Mouse (Mus musculus) gastrocnemius, adult 8-10 months (tissue): ENCODE results near the gene Haus2. TPM values are rescaled to one million over a fixed set of nuclear protein-coding genes. Genes with fewer than 3 reads are reported as not detected.

ENCODE experiments used
- DNase-seq, 2 experiments: peaks; one replicate each; pipeline ENCODE4 v3.0.0; 2022; ENCODE audit warnings: low spot score in 2 of 2
- total RNA-seq, 4 experiments: library from RNA; stranded (reverse); gene quantifications; 2 replicates each; pipeline ENCODE4 v1.2.4; 2022

Gene Haus2
- total RNA-seq, 4 experiments from 2014 or later, result 6.6 to 9.5 (median 7.1) TPM

DNA sequence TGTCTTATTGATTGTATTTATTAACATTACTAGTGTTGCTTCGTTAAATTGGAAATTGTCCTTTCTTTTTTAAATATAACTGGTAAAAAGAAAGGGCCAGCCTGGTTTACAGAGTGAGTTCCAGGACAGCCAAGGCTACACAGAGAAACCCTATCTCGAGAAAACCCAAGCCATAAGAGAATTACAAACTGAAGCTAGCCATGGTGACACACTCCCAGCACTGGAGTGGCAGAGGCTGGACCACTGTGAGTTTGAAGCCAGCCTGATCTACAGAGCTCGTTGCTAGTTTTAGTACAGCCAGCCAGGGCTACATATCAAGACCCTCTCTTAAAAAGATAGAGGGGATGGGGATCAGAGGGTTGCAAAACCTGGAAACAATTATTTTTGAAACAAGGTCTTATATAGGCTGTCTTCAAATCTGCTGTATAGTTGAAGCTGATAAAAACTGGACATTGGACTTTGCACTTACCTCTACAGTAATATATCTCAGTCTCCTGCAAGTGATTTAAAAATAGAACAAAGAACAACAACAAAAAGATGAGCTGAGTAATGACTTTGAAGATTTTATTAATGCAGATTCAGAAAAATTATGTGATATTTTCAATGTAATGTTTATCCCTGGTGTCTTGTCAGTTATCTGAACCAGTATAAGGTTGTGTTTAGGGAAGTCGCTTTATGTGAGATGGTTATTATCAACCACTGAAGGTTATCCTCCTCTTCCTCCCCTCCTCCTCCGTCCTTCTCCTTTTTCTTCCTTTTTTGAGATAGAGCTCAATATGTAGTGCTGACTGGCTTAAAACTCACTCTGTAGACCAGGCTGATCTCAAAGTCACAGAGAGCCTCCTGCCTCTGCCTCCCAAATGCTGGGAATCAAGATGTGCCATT lies 7.3 kb downstream of the Haus2 start:
- no peak for DNase-seq

DNA sequence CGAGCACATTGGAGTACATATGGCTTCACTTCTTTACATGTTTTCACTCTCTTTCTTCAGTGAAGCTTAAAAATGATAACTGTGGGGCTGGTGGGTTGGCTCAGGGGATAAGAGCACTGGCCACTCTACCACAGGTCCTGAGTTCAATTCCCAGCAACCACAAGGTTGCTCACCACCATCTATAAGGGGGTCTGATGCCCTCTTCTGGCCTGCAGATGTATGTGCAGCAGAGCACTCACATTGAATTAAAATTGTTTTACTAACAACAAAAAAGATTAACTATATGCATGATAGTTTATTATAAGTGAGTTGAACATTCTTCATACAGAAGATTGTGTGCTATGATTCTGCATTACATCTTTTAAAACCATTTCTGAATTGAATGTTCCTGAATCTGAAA lies 10.4 kb downstream of the Haus2 start:
- DNase-seq, result no peak

DNA sequence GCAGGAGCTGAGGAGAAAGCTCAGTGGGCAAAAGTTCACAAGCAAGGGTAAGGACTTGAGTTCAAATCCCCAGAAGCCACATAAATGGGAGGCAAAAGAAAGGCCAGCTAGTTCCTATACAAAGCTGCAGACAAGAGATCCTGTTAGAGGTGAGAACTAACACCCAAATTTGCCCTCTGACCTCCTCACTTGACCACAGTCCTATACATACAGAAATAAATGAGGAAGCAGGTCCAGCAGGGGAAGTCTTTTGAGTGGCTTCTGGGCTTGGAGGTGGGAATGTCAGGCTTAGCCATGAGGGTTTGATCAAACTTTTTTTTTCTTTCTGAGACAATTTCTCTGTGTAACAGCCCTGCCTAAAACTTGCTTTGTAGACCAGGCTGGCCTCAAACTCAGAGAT lies 13.7 kb downstream of the Haus2 start:
- DNase-seq, result no peak

DNA sequence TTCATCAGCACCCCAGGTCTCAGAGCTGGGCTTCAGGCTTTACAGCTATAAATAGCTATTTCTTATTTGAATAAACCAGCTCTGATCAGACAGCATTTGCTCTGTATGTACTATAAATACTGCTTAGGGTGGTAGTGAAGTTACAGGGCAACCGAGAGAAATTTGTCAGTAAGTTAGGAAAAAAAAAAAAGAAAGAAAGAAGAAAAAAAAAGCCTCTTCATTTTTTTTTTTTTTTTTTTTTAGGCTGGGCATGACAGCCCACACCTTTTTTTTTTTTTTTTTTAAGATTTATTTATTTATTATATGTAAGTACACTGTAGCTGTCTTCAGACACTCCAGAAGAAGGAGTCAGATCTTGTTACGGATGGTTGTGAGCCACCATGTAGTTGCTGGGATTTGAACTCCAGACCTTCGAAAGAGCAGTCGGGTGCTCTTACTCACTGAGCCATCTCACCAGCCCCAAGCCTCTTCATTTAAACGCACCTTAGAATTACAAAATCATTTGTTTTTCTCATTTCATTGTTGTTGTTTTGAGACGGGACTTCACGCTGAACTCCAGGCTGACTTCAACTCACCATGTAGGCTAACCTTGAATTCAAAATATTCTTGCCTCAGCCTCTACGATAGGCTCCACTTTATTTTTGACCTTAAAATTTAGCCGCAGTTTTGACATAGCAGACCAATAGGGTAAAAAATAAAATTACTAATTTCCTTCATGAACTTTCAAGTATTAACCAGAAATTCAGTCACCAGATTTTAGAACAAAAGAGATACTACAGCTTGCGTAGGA lies 19.1 kb downstream of the Haus2 start:
- no peak for DNase-seq

DNA sequence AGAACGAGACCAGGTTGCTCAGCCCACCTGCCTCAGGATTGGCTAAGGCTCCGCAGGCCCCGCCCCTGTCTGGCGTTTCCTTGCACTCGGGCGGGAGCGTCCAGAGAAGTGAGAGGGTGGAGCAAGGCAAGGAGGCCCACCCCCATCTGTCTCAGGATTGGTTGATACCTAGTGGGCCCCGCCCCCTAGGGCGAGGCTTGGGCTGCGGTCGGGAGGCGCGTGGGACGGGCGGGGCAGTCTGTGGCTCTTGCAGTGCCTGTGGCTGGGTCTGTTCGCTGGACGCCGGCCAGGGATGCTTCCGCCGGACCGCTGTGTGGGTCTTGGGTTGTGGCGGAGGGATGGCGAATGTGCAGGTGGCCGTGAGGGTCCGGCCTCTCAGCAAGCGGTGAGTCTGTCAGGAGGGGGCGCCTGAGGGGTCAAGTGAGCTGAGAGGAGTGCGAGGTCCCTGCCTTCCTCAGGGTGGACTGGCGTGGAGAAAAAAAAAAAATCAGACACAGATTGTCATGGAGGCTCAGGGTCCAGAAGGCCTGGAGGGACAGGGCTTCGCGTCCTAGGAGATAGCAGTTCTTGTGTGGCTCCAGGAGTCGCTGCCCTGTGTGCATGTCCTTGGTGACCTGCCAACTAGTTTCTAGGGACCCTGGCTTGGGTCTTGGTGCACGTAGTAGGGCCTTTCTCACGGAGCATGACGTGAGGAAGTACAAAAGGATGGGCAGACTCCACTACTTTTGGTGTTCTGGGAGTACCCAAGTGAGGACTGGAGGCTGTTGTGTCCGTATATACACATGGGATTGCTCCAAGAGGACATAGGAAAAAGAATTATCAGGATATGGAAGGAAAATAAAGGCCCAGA lies 19.9 kb downstream of the Haus2 start, which contains the start of gene Stard9:
TSS of gene Stard9 (plus strand) at position 236 of the 850 bp plus-strand sequence.
- DNase-seq, result peak; percentile 98

DNA sequence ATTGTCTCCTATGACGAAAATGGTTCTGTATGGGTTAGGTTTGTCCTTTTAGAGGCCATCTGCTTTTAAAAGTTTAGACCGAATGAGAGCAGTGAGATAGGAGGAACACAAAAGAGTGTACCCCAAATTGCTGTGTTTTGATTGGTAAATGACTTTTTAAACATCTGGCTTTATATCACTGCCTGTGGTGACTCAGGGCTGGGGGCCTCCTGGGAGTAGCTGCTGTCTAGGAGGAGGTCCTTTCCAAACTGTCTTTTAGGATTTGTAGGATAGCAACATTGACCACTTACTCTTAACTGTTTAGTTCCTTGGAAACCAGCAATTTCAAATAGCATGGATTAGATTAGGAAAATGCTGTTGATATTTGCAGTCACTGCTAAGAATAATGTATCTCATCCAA lies 21.1 kb downstream of the Haus2 start:
- peak; percentile 18 to 20 for DNase-seq

DNA sequence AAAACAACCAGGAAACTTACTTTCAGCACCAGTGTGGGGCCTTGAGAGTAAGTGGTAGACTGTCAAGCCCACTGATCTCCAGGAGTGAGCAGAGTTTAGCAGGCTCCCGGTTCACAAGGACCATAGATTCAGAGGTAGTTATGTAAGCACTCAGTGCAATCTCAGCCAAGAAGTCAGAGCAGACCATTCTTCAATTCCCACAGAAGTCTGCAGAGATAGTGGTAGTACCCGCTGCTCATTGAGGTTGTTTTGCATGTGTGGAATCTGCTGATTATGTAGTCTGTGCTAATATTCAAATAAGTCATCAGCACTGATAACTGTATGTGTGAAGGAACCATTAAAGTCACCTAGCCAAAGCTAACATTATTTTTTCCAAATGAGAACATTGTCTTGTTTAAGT lies 21.5 kb downstream of the Haus2 start:
- no peak for DNase-seq

DNA sequence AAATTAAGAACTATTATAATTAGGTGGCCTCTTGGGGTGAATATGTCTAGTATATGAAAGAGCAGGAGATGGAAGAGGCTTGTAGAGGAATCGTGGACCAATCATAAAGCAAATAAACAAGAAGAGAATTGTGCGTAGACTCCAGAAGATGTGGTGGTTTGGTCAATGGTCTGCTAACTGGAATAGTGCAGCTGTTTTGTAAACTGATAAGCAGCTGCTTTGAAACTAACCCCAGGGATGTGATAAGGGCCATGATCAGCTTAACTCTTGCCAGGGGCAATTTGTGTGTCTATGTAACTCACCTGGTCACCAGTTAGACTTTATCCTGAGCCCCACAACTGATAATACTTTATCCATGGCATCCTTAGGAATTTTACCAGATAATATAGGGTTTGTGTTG lies 22.3 kb downstream of the Haus2 start:
- DNase-seq, result no peak

DNA sequence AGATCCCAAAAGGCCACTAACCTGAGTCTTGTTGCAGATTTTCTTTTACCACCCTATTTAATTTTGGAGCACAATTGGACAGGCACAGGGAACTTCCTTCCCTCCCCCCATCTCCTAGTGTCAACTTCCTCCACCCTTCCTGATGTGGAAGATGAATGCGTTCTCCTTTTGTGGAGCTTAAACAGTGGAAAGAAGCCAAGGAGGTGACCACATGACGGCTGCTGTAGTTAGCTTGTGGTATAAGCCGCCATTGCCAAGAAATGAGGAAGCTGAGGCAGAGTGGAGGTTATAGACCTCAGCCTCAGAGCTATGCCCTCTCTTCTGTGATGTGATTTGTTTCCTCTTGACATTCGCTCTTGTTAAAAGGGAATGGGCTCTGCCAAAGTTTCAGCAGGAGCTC lies 22.8 kb downstream of the Haus2 start:
- no peak for DNase-seq

DNA sequence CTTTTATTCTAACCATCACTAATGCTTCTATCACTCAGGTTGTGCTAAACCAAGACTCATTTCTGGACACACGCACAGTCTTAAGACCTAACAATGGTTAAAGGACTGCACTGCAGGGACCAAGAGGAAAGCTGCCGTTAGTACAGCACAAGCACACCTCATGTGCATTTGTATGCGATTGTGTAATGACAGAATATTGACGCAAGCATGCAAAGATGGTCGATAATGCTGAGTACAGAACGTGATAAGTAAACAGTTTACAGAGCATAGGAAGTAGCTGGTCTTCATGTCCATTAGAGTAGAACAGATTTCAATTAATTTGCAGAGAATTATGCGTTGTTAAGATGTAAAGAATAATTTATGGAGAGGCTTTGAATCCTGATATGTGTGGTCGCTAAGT lies 31.7 kb downstream of the Haus2 start:
- DNase-seq, result no peak

DNA sequence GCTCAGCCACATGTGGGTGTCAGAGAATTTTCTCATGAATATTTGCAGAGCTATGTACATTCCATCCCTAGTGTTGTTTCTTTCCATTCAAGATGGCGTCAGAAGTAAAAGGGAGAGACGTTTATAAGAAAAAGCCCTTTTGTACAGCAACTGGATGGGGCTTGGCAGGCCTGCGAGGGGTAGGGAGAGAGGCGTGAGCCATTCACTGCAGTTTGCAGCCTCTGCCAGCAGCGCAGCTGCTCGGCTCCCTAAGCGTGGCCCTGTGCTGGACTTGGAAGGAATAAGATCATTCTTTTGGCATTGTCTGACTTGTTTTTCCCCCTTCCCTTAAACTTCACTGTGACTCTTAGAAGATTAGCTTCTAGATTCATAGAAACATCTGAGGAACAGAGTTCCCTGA lies 34.7 kb downstream of the Haus2 start:
- DNase-seq, result peak; percentile 48 to 73

DNA sequence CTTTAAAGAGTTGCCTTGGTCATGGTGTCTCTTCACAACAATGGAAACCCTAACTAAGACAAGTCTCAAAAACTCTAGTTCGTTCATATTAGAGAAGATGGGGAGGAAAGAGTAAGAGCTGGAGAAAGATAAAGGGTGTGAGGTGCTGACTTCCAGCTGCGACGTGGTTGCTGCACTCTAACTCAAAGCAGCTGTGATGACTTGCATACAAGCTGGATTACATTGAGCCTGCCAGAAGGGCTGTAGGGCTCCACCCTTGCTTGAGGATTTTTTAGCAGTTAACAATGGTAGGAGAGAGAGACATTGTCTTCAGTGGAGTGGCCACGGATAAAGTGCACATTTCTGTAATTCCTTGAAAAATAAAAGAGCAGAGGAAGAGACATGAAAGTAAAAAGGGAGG lies 37.6 kb downstream of the Haus2 start:
- DNase-seq, result peak; percentile 8 to 28

DNA sequence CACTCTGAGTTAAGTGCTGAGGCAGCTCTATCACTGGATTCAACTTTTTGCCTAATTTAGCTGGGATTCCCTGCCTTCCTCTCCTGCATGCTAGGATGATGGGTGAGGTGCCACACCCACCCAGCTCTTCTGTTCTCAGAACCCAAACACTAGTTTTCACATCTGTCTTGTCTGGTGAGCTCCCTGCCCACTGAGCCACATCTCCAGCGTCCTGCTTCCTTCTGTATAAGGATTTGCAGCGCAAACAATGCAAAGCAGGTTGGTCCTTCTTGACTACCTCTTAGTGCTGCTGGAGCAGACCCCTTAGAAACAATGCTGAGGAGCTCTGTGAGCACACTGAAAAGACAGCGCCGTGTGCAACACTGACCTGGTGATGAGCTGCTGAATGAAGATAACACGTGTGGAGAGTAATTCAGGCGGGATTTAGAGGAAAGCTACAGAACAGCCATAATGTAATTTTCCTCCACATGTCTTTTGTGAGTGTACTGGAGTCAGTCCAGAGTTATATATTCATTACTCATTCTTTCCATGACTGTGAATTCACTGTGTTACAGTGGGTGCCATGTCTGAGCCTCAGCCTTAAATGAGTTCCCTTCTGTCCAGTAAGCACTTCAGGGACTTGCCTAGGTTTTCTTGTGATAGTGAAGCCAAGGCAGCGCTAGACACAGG lies 43.2 kb downstream of the Haus2 start:
- no peak for DNase-seq

DNA sequence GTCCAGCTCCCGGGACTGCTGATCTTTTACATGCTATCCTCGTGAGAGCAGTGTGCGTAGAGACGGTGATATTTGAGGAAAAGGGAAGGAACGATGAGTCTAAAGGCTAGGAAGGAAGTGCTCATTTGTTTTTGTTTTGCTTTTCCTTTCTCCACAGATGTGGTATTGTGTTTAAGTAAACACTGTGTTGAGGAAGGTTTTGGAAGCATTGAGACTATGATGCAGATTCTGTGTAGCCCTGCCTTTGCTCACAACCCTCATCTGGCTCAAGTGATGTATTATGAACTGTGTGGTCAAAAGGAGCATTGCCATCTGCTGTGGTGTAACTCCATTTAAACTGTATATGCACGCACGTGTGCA lies 43.7 kb downstream of the Haus2 start:
- no peak for DNase-seq

DNA sequence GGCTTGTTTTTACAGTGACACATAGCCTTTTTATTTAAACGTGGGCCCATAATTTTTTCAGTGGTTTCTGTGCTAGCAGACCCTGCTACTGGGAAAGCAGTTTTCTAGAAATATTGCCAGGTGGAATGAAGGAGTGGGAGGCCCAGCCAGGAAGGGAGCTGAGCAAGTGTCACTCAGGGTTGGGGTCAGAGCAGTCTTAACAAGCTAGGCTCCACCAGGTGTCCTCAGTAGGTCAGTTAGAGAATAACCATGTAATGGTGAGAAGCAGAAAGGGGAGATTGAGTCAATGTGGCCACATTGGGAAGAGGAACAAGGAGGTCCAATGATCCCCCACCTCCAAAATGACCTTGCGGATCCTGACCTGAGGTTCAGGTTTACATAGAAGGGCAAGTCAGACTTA lies 45.5 kb downstream of the Haus2 start:
- DNase-seq, result no peak

DNA sequence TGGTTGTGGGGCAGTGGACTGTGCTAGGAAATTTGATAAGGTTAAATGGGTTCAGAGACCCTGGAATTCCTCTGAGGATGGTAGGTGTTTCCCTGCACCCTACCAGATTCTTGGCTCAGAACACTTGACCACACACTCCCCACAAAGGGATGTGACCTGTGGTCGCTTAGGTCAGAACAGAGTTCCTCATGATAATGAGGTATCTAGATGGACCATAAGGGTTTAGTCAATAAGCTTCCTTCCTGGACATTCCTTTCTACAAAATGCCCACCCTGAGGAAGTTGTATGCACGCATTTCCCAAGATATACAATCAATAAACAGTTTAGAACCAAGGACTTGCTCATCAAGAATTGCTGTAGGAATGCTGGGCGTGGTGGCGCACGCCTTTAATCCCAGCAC lies 46.7 kb downstream of the Haus2 start:
- no peak for DNase-seq

DNA sequence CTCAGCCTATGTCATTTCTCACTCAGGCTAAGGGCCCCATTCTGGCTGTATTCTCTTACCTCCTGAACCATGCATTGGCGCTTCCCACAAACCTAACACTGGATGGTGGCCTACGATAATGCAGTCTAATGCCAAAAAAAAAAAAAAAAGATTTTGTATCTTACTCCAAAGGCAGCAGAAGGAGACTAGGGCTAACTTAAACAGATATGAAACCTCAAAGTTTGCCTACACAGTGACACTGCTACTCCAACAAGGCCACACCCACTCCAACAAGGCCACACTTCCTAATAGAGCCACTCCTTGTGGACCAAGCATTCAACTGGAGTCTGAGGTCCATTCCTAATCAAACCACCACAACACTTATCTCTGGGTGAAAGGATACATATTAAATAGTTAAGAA lies 47.5 kb downstream of the Haus2 start:
- DNase-seq, result no peak

DNA sequence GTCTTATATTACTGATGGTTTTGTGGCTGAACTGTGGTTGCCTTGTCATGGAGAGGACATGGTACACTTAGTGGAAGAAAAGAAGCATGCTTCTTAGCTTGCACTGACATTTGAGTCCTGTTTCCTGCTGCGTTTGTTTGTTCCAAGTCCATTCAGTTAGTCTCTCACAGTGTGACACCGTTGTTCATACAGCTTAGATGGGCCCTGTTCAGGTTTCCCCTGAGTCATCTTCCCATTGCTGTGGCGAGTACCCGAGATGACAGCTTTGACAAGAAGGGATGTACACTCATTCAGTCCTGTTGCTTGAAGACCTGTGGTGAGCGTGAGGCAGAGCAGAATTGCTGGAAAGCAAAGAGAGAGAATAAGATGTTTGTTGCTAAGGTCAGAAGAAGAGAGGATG lies 49.3 kb downstream of the Haus2 start:
- DNase-seq, result no peak

DNA sequence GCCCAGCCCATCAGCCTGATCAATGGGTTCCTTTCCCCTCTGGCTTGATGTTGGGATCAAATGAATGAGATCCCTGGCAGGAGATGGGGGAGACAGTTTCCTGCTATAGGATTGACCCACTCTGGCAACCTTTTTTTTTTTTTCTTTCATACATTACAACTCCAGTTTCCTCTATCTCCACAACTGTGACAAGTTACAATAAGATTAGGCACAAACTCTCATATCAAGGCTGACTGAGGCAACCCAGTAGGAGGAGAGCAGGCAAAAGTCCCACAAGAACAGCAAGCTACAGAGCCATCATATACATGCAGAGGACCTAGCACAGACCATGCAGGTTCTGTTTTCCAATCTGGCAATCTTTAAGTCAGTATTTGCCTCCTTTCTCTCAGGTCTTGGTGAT lies 50.1 kb downstream of the Haus2 start:
- no peak for DNase-seq

DNA sequence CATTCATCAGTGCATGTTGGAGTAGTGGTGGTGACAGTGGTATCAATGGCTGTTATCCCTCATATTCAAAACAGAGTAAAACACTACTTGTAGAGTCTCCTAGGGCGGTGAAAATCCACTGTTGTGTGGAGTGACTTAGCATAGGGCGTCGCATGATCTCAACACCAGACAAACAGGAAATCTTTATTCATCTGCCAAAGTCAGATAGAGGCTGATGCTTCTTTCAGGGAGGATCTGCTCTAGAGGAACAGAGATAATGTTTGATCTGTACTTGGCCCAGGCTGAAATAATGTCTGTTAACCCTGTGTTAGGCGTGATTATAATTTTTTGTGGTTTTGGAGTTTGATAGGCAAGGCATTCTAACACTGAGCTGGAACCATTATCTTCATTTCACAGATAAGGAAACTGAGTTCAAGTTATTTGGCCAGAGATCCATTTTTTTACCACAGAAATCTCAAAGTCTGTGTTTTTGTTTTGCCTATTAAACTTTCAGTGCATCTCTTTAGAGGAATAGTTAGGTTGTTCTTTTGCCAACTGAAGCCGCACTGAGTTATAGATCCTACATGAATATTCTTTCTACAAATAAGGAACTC lies 51.4 kb downstream of the Haus2 start:
- no peak for DNase-seq

DNA sequence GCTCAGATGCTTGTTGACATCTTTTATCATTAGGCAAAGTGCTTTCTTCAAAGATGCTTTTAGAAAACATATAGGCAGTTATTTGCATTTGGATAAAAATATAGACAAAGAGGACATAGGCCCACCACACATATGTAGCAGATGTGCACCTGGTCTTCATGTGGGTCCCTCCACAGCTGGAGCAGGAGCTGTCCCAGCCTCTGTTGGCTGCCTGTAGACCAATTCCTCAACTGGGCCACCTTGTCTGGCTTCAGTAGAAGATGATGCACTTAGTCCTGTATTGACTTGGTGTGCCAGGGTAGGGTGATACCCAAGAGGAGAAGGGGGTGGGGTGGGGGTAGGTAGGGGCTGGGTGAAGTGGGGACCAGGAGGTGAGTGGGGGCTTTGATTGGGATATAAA lies 53.6 kb downstream of the Haus2 start:
- DNase-seq, result no peak
